Mouse (Mus musculus) olfactory bulb, adult 2 months (tissue): ENCODE data around the gene St6gal1.

Experiments used
- CTCF ChIP-seq: fragments of 200-500 bp; IDR thresholded peaks from 2 replicates; pipeline ENCODE4 v1.5.1; 2012; ENCODE audit warnings: low read depth, mild to moderate bottlenecking, low read length, moderate library complexity; ENCODE audit not compliant: insufficient read depth
- POLR2A ChIP-seq: fragments of 200-500 bp; IDR thresholded peaks from 2 replicates; pipeline ENCODE4 v1.6.1; 2012; ENCODE audit warnings: mild to moderate bottlenecking, low read depth, low read length, moderate library complexity; ENCODE audit not compliant: insufficient read depth

DNA sequence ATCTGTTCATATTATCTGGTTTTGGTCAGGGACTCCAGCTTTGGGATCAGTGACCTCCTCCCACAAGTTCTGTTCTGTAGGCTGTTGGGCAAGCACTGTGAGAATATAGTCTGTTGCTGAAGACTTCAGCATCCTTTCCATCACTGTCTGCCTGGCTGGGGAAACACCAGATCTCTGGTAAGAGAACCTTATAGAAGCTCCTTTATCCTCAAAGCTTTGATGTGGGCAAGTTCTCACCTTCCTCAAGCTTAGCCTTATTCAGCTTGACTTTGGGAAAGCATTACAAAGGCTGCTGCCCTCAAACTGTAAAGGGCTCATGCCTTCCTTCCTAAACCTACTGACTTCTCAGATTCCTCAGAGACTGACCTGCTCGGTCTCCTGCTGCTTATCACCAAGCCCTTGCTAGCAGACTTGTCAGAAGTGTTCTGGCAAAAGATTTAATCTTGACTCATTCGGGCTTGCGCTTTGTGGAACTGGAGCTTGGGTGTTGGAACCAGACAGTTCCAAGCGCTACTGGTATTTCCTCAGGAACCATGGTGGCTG is 83.5 kb downstream of the St6gal1 start:
- TF ChIP-seq CTCF, result no peak
- no peak for TF ChIP-seq POLR2A
